Mouse (Mus musculus) small intestine, adult 2 months (tissue): ENCODE measurements around the gene Cd200. TPM values are rescaled to one million over a fixed set of nuclear protein-coding genes. Genes with fewer than 3 reads are reported as not detected.
"Not testable (repeated sequence)": the region's sequence is repeated elsewhere in the genome, so short reads cannot be mapped to it uniquely, and the experiment has no call there.

Experiments
- H3K27ac ChIP-seq: fragments of 200-500 bp; 2 replicates; pipeline ENCODE4 v1.5.1; 2012; ENCODE audit warnings: low read depth, low read length, control low read depth, inconsistent platforms; ENCODE audit not compliant: insufficient read depth
- H3K27me3 ChIP-seq: fragments of 200-500 bp; 2 replicates; pipeline ENCODE4 v1.6.1; 2012; ENCODE audit warnings: mild to moderate bottlenecking, moderate library complexity, low read length, inconsistent platforms; ENCODE audit not compliant: control insufficient read depth, insufficient read depth
- H3K36me3 ChIP-seq: fragments of 200-500 bp; 2 replicates; pipeline ENCODE4 v1.6.1; 2012; ENCODE audit warnings: mild to moderate bottlenecking, low read length, control low read depth, inconsistent platforms; ENCODE audit not compliant: control insufficient read depth, insufficient read depth
- H3K4me1 ChIP-seq: fragments of 200-500 bp; 2 replicates; pipeline ENCODE4 v1.6.1; 2012; ENCODE audit warnings: low read length, inconsistent platforms, mixed read lengths; ENCODE audit not compliant: control insufficient read depth, insufficient read depth, insufficient read length
- H3K4me3 ChIP-seq: fragments of 200-500 bp; 2 replicates; pipeline ENCODE4 v1.5.1; 2012; ENCODE audit warnings: low read depth, mild to moderate bottlenecking, control low read depth, inconsistent platforms, low read length, moderate library complexity
- CTCF ChIP-seq: fragments of 200-500 bp; IDR thresholded peaks from 2 replicates; pipeline ENCODE4 v1.5.1; 2012; ENCODE audit warnings: low read depth, mild to moderate bottlenecking, control low read depth, inconsistent platforms, low read length, moderate library complexity, mixed read lengths; ENCODE audit not compliant: insufficient replicate concordance, insufficient read length; ENCODE audit errors: extremely low read depth
- POLR2A ChIP-seq: fragments of 200-500 bp; IDR thresholded peaks from 2 replicates; pipeline ENCODE4 v1.6.1; 2012; ENCODE audit warnings: low read depth, mild to moderate bottlenecking, control low read depth, inconsistent platforms, low read length, moderate library complexity
- WGBS: fragments of 180-500 bp; shearing (Covaris S2); methylation state at CpG from one replicate; pipeline ENCODE4 v1.1.7; 2018; 5-methylcytosine and 5-hydroxymethylcytosine counted together
- polyA plus RNA-seq: library from polyadenylated mRNA; depleted of rRNA; stranded (reverse); fragments of >200 nt; gene quantifications from 2 replicates; pipeline ENCODE4 v1.2.3, GENCODE M21; 2012

Cd200 gene
- polyA plus RNA-seq, 1 experiment: 29.2 TPM

DNA sequence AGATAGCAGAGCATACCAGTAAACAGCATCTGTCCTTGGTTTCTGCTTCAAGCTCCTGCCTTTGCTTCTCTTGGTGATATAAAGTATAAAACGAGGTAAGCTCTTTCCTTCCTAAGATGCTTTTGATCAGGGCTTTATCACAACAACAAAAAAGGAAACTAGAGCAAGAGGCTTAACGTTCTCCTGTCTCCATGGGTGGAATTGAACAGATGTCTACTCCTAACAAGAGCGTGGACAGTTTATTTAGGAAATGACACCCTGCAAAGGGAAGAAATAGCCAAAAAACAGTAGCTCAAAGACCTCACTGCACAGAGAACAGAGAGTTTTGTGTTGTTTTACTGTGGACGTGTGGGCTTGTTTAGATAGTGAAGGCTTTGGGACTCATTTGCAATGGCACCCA lies 58.1 kb downstream of the Cd200 start:
- no peaks in the 10 kb centered on the region for H3K36me3 ChIP-seq
- H3K27ac ChIP-seq: no peak overlapping the region
- WGBS: 75% methylated on average over 4 of the region's 4 CpGs
- H3K27me3 ChIP-seq: no peaks in the 10 kb centered on the region
- no peak overlapping the region for H3K4me3 ChIP-seq
- H3K4me1 ChIP-seq: no peaks in the 10 kb centered on the region
- TF ChIP-seq CTCF (no peak), POLR2A (no peak)

DNA sequence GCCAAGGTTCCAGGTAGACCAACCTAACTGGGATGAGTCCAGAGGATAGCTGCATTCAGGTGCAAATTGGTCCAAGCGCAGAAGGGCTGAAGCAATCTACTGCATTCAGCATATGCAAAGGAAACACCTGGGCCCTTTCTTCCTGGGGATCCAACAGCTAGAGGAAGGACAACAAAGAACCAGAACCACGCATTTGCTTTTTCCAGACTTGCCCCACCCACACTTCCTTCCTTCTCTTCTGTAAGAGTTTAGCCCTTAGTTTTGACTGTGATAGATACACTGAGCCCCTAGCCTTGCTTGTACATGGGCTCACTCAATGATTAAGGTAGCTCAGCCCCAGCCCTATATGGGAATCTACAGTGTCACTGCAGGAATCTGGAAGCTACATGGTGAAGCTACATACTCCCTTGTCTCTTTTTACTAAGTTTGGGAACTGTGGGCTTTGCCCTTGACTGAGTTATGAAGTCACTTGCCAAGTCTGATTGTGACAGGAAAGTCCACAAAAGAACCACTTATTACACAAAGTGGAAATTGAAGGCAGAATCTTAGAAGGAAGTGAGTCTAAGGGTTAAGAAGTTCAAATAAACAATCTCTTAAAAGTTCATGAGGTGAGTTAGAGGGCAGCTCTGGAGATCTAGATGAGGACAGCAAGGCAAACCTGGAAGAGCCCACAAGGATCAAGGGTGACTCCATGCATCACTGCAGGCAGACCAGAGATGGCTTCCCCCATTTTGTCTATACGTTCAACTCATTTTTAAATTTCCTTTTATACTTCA lies 59.1 kb downstream of the Cd200 start:
- Histone ChIP-seq H3K27ac (no peak overlapping the region), H3K4me1 (no peaks in the 10 kb centered on the region)
- 79% methylated on average over 3 of the region's 3 CpGs for WGBS

DNA sequence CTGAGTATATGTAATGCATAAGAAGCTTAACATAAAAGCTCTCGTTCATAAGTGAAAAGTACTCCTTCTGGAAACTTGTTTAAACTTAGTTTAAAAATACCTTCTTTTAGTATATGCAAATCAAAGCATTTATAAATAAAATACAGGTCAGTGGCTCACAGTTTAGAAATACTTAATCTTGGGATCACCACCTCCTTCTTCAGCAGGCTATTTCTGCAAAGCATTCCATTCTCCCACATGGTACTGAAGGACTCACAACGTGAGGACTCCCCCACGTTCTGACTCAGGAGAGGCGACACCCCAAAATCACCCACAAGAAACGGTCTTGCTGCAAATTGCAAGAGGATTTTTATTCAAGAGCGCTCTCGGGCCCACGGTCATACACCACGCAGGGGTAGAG lies 60.6 kb downstream of the Cd200 start:
- not testable (repeated sequence) for H3K27ac ChIP-seq, H3K4me3 ChIP-seq, H3K27me3 ChIP-seq, H3K4me1 ChIP-seq, H3K36me3 ChIP-seq
- 89% methylated on average over 9 of the region's 9 CpGs for WGBS

More for the DNA sequence above, 59.1 kb downstream of the Cd200 start:
- Histone ChIP-seq H3K4me3 (no peak overlapping the region), H3K36me3 (no peaks in the 10 kb centered on the region), H3K27me3 (no peaks in the 10 kb centered on the region)
- no peak for TF ChIP-seq CTCF
- TF ChIP-seq POLR2A: no peak

DNA sequence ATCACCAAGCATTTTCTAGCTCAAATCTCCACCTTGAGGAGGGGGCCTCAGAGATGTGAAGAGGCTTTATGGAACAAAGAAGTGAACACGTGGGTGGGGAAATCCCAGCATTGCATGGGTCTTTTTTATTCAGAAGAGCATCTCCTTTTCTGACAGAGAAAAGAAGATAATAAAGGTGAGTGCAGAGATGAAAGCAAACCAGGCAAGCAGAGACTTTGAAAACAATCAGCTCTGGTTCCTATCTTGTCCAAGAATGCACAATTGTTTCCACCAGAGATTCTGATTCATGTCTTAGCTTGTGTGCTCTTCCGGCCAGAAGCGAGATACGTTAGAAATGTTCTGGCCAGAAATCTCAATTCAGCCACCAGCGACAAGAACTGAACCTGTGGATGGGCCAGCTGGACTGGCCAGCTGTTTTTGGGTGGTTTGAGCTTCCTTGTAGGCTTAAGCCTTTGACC lies 61.9 kb downstream of the Cd200 start:
- Histone ChIP-seq H3K27ac (no peak overlapping the region), H3K4me3 (no peak overlapping the region), H3K4me1 (no peaks in the 10 kb centered on the region), H3K27me3 (no peaks in the 10 kb centered on the region), H3K36me3 (no peaks in the 10 kb centered on the region)
- TF ChIP-seq CTCF (no peak), POLR2A (no peak)
- WGBS: 89% methylated on average over 5 of the region's 5 CpGs

DNA sequence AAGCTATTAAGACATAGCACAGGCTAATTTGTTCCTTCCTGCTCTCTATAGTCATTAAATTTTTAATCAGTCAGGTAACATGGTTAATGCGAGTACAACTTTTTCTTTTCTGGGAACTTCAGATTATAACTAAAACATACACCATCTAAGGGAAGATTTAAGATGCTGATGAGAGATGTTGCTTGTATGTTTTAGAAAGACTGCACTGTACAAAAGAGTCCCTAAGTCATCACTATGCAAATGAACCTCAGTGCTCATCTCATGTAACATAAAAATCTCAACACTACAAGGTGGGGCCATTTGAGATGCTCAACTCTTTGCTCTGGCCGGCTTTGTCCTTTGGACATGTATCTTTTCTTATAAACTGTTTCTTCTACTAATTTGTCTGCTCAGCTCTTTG lies 62.5 kb downstream of the Cd200 start:
- H3K27ac ChIP-seq: no peak overlapping the region
- H3K36me3 ChIP-seq: no peaks in the 10 kb centered on the region
- H3K4me1 ChIP-seq: no peaks in the 10 kb centered on the region
- TF ChIP-seq POLR2A (no peak), CTCF (no peak)
- H3K4me3 ChIP-seq: no peak overlapping the region
- 93% methylated on average over 2 of the region's 2 CpGs for WGBS
- no peaks in the 10 kb centered on the region for H3K27me3 ChIP-seq

DNA sequence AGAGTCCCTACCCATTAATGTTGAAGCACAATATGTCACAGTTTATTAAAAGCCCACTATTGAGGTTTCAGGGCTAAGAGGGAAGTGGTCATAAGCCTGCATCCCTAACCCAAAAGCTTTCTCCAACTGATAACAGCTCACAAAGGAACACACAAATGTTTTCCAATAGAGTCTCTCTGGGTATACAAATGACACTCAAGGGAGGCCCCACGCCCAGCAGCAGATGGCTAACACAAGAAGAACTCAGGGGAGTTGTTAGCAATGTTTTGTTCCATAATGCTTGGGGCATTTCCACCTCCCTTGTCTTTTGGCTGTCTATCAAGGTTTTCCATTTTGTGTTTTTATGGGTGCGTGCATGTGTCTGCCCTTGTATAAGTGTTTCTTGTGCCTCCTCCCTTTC lies 64.0 kb downstream of the Cd200 start:
- Histone ChIP-seq H3K4me3 (no peak overlapping the region), H3K27me3 (no peaks in the 10 kb centered on the region), H3K4me1 (no peaks in the 10 kb centered on the region), H3K36me3 (no peaks in the 10 kb centered on the region), H3K27ac (no peak overlapping the region)
- WGBS: 88% methylated on average over 2 of the region's 2 CpGs
- no peak for TF ChIP-seq CTCF

DNA sequence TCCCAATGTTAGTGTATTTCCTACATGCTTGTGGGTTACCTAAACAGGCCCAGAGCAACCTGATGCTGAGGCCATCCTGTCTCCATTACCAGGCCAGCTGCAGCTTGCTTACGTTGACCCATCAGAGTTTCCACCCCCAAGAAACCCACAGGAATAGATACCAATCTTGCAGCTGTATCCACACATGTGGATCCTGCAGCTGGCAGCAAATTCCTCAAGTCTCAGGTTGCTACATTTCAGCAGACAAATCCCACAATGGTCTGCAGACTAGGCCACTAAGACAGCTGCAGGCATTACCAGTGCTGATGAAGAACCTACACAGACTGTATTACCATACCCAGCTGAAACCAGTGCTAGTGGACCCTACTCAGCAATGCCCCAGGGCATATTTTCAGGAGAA lies 72.4 kb downstream of the Cd200 start:
- Histone ChIP-seq H3K27ac (no peak overlapping the region), H3K4me3 (no peak overlapping the region), H3K4me1 (no peaks in the 10 kb centered on the region), H3K36me3 (no peaks in the 10 kb centered on the region), H3K27me3 (no peaks in the 10 kb centered on the region)
- 90% methylated on average over 1 of the region's 1 CpGs for WGBS
- no peak for TF ChIP-seq POLR2A
- TF ChIP-seq CTCF: no peak

DNA sequence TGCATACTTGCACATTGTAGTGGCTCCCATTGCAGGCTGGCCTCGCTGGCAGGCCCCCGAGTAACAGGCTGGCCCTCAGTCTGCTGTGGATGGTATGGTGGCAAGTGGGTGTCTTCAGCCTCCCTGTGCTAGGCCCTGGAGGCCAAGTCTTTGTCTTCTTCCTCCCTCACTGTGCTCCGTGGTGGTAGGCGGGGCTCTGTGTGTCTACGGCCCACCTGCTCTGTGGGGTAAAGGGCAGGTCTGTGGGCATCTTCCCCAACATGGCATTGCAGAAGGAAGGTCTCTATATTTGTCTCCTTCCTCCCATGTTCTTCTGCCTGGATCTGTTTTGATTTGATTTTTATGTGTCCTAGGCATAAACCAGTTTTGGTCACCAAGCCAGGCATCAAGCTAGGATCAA lies 74.0 kb downstream of the Cd200 start:
- Histone ChIP-seq H3K4me1 (no peaks in the 10 kb centered on the region), H3K36me3 (no peaks in the 10 kb centered on the region), H3K4me3 (no peak overlapping the region), H3K27ac (no peak overlapping the region), H3K27me3 (no peaks in the 10 kb centered on the region)
- 73% methylated on average over 5 of the region's 5 CpGs for WGBS
- TF ChIP-seq CTCF (no peak), POLR2A (no peak)
